Comparison of ENCODE assay signal across 8 mouse cellular contexts in the genomic region with DNA sequence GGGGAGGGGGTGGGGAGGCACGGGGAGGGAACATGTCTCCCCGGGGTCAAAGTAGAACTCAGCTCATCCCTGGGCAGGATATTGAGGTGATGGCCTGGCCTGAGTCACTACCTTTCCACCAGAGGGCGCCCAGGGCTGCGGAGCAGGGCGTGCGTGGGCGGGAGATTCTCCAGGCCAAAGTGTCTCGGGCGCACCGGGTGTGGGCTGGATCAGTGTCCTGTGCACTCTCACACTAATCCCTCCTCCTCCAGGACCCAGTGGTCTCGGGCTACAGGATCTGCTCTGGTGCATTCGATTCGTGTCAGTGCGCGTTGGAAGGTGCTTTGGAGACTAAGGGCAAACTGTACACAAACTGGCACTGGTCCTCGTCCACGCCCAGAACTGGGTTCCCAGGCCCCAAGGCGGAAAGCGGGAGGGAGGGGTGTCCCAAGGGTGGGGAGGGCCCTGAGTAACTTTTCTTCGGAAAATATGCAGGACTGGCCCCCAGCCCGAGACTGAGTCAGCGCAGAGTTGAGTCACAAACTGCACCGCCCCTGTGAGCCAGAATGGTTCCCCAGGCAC. TPM values are rescaled to one million over a fixed set of nuclear protein-coding genes. Genes with fewer than 3 reads are reported as not detected.
DNase-seq lines count a peak whose midpoint lies in the region; ATAC-seq and TF ChIP-seq lines count a peak whose summit lies in the region.

No protein-coding gene starts in this region.

- TF ChIP-seq POLR2A in heart, adult 2 months (IDR thresholded peaks at IDR 0.05; ENCODE audit: insufficient read depth, low read depth, low read length): peak; percentile 88
- TF ChIP-seq POLR2A in kidney, adult 2 months (IDR thresholded peaks at IDR 0.05; ENCODE audit: low read depth, low read length): no peak

- H3K9ac ChIP-seq in embryonic facial prominence, embryonic 13.5 days: peak overlapping the region; percentile 53
- H3K9ac ChIP-seq in heart, adult 2 months (ENCODE audit: low read depth, low read length): peak overlapping the region; percentile 18
- peak overlapping the region; percentile 59; the same call in 1 of the 2 replicates for H3K9ac ChIP-seq in limb, embryonic 13.5 days
- H3K9ac ChIP-seq in midbrain, embryonic 14.5 days (replicated peaks; ENCODE audit: low read length): no peak overlapping the region

- peak; percentile 95 for TF ChIP-seq CTCF in heart, adult 2 months (IDR thresholded peaks at IDR 0.05)
- peak; percentile 87 for TF ChIP-seq CTCF in kidney, adult 2 months (conservative IDR thresholded peaks at IDR 0.05; ENCODE audit: insufficient read depth, insufficient read length, low read depth, low read length)

- H3K4me2 ChIP-seq in embryonic facial prominence, embryonic 13.5 days: peak overlapping the region; percentile 52
- H3K4me2 ChIP-seq in limb, embryonic 13.5 days (replicated peaks): peak overlapping the region; percentile 59
- peak overlapping the region; percentile 33; the same call in 1 of the 2 replicates for H3K4me2 ChIP-seq in midbrain, embryonic 14.5 days (ENCODE audit: low read length)

- H3K27me3 ChIP-seq in embryonic facial prominence, embryonic 13.5 days: no peaks in the 10 kb centered on the region
- no peaks in the 10 kb centered on the region for H3K27me3 ChIP-seq in heart, adult 2 months (ENCODE audit: control insufficient read depth, insufficient read depth, low read length)
- H3K27me3 ChIP-seq in kidney, adult 2 months (replicated peaks; ENCODE audit: control insufficient read depth, insufficient read depth, low read length): no peaks in the 10 kb centered on the region
- 0 out of 2 replicates have a peak, but pooled peaks cover 4% of the 10 kb centered on the region for H3K27me3 ChIP-seq in limb, embryonic 13.5 days
- H3K27me3 ChIP-seq in midbrain, embryonic 14.5 days (ENCODE audit: control insufficient read depth, insufficient read depth, low read length): no peaks in the 10 kb centered on the region

- peak overlapping the region; percentile 19 for H3K4me3 ChIP-seq in embryonic facial prominence, embryonic 13.5 days
- H3K4me3 ChIP-seq in heart, adult 2 months: peak overlapping the region; percentile 23
- peak overlapping the region; percentile 27 for H3K4me3 ChIP-seq in kidney, adult 2 months (ENCODE audit: insufficient read depth, low read depth, low read length)
- peak overlapping the region; percentile 28 for H3K4me3 ChIP-seq in limb, embryonic 13.5 days
- no peak overlapping the region for H3K4me3 ChIP-seq in midbrain, embryonic 14.5 days (replicated peaks; ENCODE audit: low read depth, low read length)

- H3K27ac ChIP-seq in embryonic facial prominence, embryonic 13.5 days: peak overlapping the region; percentile 49; the same call in 1 of the 2 replicates
- H3K27ac ChIP-seq in heart, adult 2 months: peak overlapping the region; percentile 81
- H3K27ac ChIP-seq in kidney, adult 2 months (ENCODE audit: insufficient read depth, low read depth, low read length): peak overlapping the region; percentile 30
- H3K27ac ChIP-seq in limb, embryonic 13.5 days: no peak overlapping the region
- no peak overlapping the region for H3K27ac ChIP-seq in midbrain, embryonic 14.5 days (replicated peaks; ENCODE audit: low read depth, low read length)

- H3K9me3 ChIP-seq in embryonic facial prominence, embryonic 13.5 days: no peaks in the 10 kb centered on the region
- 0 out of 2 replicates have a peak, but pooled peaks cover 3% of the 10 kb centered on the region for H3K9me3 ChIP-seq in limb, embryonic 13.5 days
- no peaks in the 10 kb centered on the region for H3K9me3 ChIP-seq in midbrain, embryonic 14.5 days (ENCODE audit: control insufficient read depth, low read length)

- peak; percentile 88 for DNase-seq in 416B (ENCODE audit: low read depth)
- peak; percentile 93 for DNase-seq in adrenal gland, postnatal 36 days
- DNase-seq in heart, adult 2 months: peak; percentile 93 to 94
- DNase-seq in kidney, adult 2 months: peak; percentile 91
- DNase-seq in midbrain, embryonic 14.5 days: peak; percentile 73
- peak; percentile 82 for DNase-seq in spleen, adult 12 weeks (ENCODE audit: low spot score)

- 3% methylated on average over 23 of the region's 23 CpGs for WGBS in embryonic facial prominence, embryonic 13.5 days
- under 1% methylated on average over 23 of the region's 23 CpGs for WGBS in heart, adult 2 months
- 5% methylated on average over 23 of the region's 23 CpGs for WGBS in kidney, adult 2 months
- WGBS in limb, embryonic 13.5 days: 4% methylated on average over 23 of the region's 23 CpGs
- WGBS in midbrain, embryonic 14.5 days: 5% methylated on average over 23 of the region's 23 CpGs

- ATAC-seq in embryonic facial prominence, embryonic 13.5 days (ENCODE audit: insufficient number of reproducible peaks, insufficient read depth, low FRiP score, low TSS enrichment, low read depth): peak; percentile 46
- ATAC-seq in limb, embryonic 13.5 days (ENCODE audit: low FRiP score, low read depth): peak; percentile 55
- ATAC-seq in midbrain, embryonic 14.5 days (ENCODE audit: low FRiP score, low TSS enrichment): 0 out of 2 replicates have a peak, but pooled peaks have one; percentile 12

- intact Hi-C loops in heart, adult 2 months (cut with DNase I): loop anchor here (1.0 to 10.0 kb wide), 3 partner anchors 14 to 336 kb away; a partner anchor contains a TSS

- no peaks in the 10 kb centered on the region; the same call in none of the 2 replicates for H3K79me2 ChIP-seq in heart, adult 2 months (replicated peaks; ENCODE audit: control insufficient read depth, insufficient read depth, low read length)

- peaks cover 31% of the 10 kb centered on the region for H3K4me1 ChIP-seq in embryonic facial prominence, embryonic 13.5 days
- peaks cover 22% of the 10 kb centered on the region for H3K4me1 ChIP-seq in heart, adult 2 months (ENCODE audit: control insufficient read depth, insufficient read depth, low read length)
- peaks cover 12% of the 10 kb centered on the region for H3K4me1 ChIP-seq in kidney, adult 2 months (ENCODE audit: control insufficient read depth, insufficient read depth, low read length)
- H3K4me1 ChIP-seq in limb, embryonic 13.5 days: peaks cover 27% of the 10 kb centered on the region
- H3K4me1 ChIP-seq in midbrain, embryonic 14.5 days (ENCODE audit: control insufficient read depth, insufficient read depth, low read length): peaks cover 10% of the 10 kb centered on the region

- peaks cover 50% of the 10 kb centered on the region for H3K36me3 ChIP-seq in embryonic facial prominence, embryonic 13.5 days
- peaks cover 32% of the 10 kb centered on the region for H3K36me3 ChIP-seq in heart, adult 2 months (ENCODE audit: control insufficient read depth, insufficient read depth, low read length)
- H3K36me3 ChIP-seq in kidney, adult 2 months (ENCODE audit: control insufficient read depth, insufficient read depth, low read length): no peaks in the 10 kb centered on the region
- peaks cover 43% of the 10 kb centered on the region for H3K36me3 ChIP-seq in limb, embryonic 13.5 days
- H3K36me3 ChIP-seq in midbrain, embryonic 14.5 days (ENCODE audit: control insufficient read depth, insufficient read depth, low read length): peaks cover 10% of the 10 kb centered on the region

- TF ChIP-seq EP300 in heart, adult 2 months (IDR thresholded peaks at IDR 0.05; ENCODE audit: insufficient read depth, low read depth, low read length): peak; percentile 95

RNA-seq across cellular contexts. Expression of a gene that starts 2.6 kb away (rescaled TPM):
- 100 to 1,000 TPM; 181 to 189 TPM for total RNA-seq in adrenal gland, postnatal 36 days (2021)
- polyA plus RNA-seq in embryonic facial prominence, embryonic 13.5 days (2015; fragmentation: Nextera tagmentation; extraction: Ambion mirVana): 210 and 222 TPM in 2 replicates
- 100 to 1,000 TPM; 117 to 143 TPM for total RNA-seq in heart, adult 2 months (2021)
- polyA plus RNA-seq in heart, adult 2 months (2012; rRNA removed): 56.3 and 60.0 TPM in 2 replicates
- 87.9 and 88.9 TPM in 2 replicates for polyA plus RNA-seq in kidney, adult 2 months (2012; rRNA removed)
- 184 and 201 TPM in 2 replicates for polyA plus RNA-seq in limb, embryonic 13.5 days (2015; fragmentation: Nextera tagmentation; extraction: Ambion mirVana)
- 135 and 136 TPM in 2 replicates for polyA plus RNA-seq in midbrain, embryonic 14.5 days (2014; fragmentation: Nextera tagmentation; extraction: Ambion mirVana)

RNA-seq across cellular contexts. Expression of a gene that starts 18.9 kb away (rescaled TPM):
- 10 to 100 TPM; 36.7 to 85.9 TPM for total RNA-seq in adrenal gland, postnatal 36 days (2021)
- 36.9 and 41.2 TPM in 2 replicates for polyA plus RNA-seq in embryonic facial prominence, embryonic 13.5 days (2015; fragmentation: Nextera tagmentation; extraction: Ambion mirVana)
- total RNA-seq in heart, adult 2 months (2021): 10 to 100 TPM; 76.8 to 91.3 TPM
- 81.9 and 100 TPM in 2 replicates for polyA plus RNA-seq in heart, adult 2 months (2012; rRNA removed)
- polyA plus RNA-seq in kidney, adult 2 months (2012; rRNA removed): 30.2 and 33.7 TPM in 2 replicates
- polyA plus RNA-seq in limb, embryonic 13.5 days (2015; fragmentation: Nextera tagmentation; extraction: Ambion mirVana): 25.3 and 29.9 TPM in 2 replicates
- 3.1 and 3.9 TPM in 2 replicates for polyA plus RNA-seq in midbrain, embryonic 14.5 days (2014; fragmentation: Nextera tagmentation; extraction: Ambion mirVana)

RNA-seq across cellular contexts. Expression of a gene that starts 26.3 kb away (rescaled TPM):
- total RNA-seq in adrenal gland, postnatal 36 days (2021): 100 to 1,000 TPM; 174 to 216 TPM
- 1,180 and 1,188 TPM in 2 replicates for polyA plus RNA-seq in embryonic facial prominence, embryonic 13.5 days (2015; fragmentation: Nextera tagmentation; extraction: Ambion mirVana)
- 100 to 1,000 TPM; 170 to 195 TPM for total RNA-seq in heart, adult 2 months (2021)
- polyA plus RNA-seq in heart, adult 2 months (2012; rRNA removed): 312 and 325 TPM in 2 replicates
- polyA plus RNA-seq in kidney, adult 2 months (2012; rRNA removed): 236 and 288 TPM in 2 replicates
- 943 and 963 TPM in 2 replicates for polyA plus RNA-seq in limb, embryonic 13.5 days (2015; fragmentation: Nextera tagmentation; extraction: Ambion mirVana)
- polyA plus RNA-seq in midbrain, embryonic 14.5 days (2014; fragmentation: Nextera tagmentation; extraction: Ambion mirVana): 1,539 and 1,832 TPM in 2 replicates

Comparison
In these comparisons a context has a peak if more than half of its experiments do, and no peak if none do; other contexts are left out.
1. H3K27ac ChIP-seq: peak in embryonic facial prominence, embryonic 13.5 days (single experiment), heart, adult 2 months (single experiment) and kidney, adult 2 months (single experiment); none in limb, embryonic 13.5 days (single experiment) and midbrain, embryonic 14.5 days (single experiment).
2. Peak in every context shown above with its lines, with median percentiles within 50 percentile points of each other: DNase-seq, ATAC-seq and H3K4me2 ChIP-seq.